Mouse (Mus musculus): ENCODE measurements around the gene Tnni3k.

DNA sequence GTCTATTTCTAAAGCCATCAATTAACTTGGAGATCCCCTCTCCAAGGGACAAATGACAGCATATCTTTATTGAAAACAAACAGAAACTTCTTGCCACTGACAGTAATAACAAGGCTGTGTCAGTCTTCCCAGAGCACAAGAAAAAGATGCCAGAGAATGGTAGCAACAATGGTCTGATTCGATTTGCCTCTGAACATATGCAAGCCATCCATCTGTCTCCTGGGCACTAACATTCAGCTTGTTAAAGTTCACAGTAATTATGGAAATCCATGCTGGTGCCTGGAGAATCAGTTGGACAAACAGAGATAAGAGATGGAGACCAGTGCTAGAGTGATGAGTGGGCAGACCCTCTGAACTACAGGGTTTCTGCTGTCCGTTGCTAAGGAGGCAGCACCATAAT lies 102.1 kb downstream of the Tnni3k start:
- TF ChIP-seq CHD2 (IDR thresholded peaks at IDR 0.05; ENCODE audit: low read depth, low read length) (no peak), ZC3H11A (IDR thresholded peaks at IDR 0.05; ENCODE audit: borderline replicate concordance, low read depth, low read length) (no peak), MAFK (IDR thresholded peaks at IDR 0.05; ENCODE audit: insufficient read depth, low read depth, low read length) (no peak), ZNF384 (IDR thresholded peaks at IDR 0.05; ENCODE audit: low read depth, low read length) (no peak), HCFC1 (IDR thresholded peaks at IDR 0.05; ENCODE audit: borderline replicate concordance, insufficient read depth, low read length) (no peak)
